Mouse (Mus musculus): ENCODE results near the gene Gm13889.

- TF ChIP-seq CTCF (IDR thresholded peaks at IDR 0.05; ENCODE audit: low read depth) (no peak), EP300 (IDR thresholded peaks at IDR 0.05; ENCODE audit: low read depth) (no peak)
These were observed at the start of gene Gm13889 for GRCm38 (mm10) chr2:93956908-93957784.

All from liver, postnatal 0 days (tissue).